Mouse (Mus musculus): Measurements from ENCODE around the gene Aff4. TPM values are rescaled to one million over a fixed set of nuclear protein-coding genes. Genes with fewer than 3 reads are reported as not detected.
A peak's percentile ranks its signal among the peaks of the same experiment; 100 is the strongest.

Gene Aff4
- total RNA-seq, 2 experiments from 2014 or later = 50.8 to 83.3 TPM

- DNase-seq = no peak
Observed at GRCm38 (mm10) chr11:53427993-53428715, 77.5 kb downstream of the Aff4 start.

DNA sequence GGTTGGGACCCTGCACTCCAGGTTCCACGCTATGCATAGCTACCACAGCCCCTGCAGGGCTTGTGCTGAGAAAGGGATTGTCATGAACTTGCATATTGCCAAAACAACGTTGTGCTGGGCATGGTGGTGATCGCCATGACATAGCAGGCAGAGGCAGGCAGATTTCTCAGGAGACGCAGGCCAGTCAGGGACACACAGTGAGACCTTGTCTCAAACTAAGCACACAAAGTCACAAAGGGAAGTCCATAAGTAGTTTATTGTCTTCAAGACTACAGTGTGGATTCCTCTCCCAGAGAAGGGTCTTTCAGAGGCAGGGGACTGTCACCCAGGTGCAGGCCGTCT, 78.1 kb downstream of the Aff4 start:
- no peak for DNase-seq

GRCm38 (mm10) chr11:53429182-53429581, 78.5 kb downstream of the Aff4 start:
- DNase-seq = no peak

- DNase-seq = no peak
Observed at GRCm38 (mm10) chr11:53430300-53430669, 79.7 kb downstream of the Aff4 start.

GRCm38 (mm10) chr11:53430670-53431346, 80.2 kb downstream of the Aff4 start, which contains the start of the genes Uqcrq and Gdf9:
Gene Uqcrq, minus strand, starts transcription at chr11:53430831.
Gene Gdf9, plus strand, starts transcription at chr11:53431023.
- peak; percentile 98 to 99 for DNase-seq

DNA sequence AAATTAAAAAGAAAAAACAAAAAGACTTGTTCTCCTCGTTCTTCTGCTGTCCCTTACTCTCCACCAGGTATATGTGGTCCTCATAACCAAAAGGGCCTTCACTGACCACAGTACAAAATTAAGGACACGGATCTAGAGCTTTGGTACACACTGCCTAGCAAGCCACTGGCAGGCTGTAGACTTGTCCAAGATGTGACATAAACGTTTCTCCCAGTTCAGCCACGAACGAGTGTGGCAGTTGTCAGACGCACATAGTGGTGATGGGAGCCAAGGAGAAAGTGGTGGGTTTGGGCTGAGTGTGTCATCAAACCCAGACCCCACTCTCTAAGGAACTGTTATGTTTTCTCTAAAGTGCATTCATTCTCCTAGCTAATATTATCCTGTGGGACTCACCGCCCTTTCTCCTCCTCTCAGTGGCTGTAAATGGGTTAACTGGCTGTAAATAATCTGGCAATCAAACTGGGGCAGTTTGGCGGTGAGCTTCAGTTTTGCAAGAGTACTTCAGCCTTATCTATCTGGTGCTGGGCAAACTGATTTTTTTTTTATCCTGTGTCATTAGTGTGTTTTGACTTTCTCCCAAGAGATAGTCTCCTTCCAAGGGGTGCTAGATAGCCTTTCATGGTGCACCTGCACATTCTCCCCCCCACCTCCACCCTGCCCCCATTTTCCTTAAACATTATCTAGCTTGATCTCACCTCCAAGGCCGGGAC, 80.9 kb downstream of the Aff4 start:
- peak in 1 of 2 experiments; percentile 36 for DNase-seq

- DNase-seq = no peak
Observed at GRCm38 (mm10) chr11:53433057-53433456, 82.4 kb downstream of the Aff4 start.

GRCm38 (mm10) chr11:53435504-53435903, 84.9 kb downstream of the Aff4 start:
- no peak for DNase-seq

DNA sequence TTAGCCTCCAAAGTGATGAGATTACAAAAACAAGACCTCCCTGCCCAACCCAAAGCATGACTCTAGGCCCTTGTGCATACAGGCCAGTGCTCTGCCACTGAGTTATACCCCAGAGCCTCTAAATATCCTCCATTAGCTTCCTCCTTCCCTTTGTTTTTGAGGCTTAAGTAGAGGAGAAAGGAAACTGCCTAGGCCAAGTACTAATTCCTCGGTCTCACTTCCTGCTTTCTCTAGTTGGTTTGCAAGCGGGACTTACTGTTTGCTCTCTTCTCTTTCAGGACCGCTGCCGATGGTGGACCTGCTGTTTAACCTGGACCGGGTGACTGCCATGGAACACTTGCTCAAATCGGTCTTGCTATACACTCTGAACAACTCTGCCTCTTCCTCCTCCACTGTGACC, 85.7 kb downstream of the Aff4 start:
- DNase-seq = no peak

DNA sequence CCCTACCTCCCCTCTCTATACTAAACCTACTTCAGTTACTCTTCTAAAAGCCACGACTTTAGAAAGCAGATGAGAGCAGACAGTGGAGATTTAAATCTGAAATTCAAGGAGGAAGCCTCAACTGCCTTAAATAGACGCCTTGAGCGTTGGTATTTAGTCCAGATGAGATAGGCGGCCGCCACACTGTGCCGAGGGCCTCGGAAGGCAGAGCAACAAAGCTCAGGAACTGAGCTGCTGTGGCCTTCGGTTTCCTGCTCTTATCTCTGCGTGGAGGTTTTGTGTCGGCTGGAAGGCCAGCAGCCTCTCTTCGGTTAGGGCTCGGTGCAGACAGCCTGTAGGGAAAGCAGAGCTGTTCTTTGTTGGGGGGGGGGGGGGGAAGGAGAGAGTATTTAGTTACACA, 91.3 kb downstream of the Aff4 start:
- no peak for DNase-seq

DNA sequence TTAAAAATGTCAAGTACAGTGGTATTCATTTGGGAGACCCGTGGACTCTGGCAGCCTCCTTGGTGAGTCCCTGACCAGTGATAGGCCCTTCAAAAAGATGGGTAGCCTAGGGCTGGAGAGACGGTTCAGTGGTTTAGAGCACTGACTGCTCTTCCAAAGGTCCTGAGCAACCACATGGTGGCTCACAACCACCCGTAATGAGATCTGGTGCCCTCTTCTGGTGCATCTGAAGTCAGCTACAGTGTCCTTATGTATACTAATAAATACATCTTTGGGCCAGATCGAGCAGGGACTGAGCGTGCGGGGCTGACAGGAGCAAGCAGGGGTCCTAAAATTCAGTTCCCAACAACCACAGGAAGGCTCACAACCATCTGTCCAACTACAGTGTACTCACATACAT, 93.2 kb downstream of the Aff4 start:
- DNase-seq = peak in 1 of 2 experiments; percentile 51

DNA sequence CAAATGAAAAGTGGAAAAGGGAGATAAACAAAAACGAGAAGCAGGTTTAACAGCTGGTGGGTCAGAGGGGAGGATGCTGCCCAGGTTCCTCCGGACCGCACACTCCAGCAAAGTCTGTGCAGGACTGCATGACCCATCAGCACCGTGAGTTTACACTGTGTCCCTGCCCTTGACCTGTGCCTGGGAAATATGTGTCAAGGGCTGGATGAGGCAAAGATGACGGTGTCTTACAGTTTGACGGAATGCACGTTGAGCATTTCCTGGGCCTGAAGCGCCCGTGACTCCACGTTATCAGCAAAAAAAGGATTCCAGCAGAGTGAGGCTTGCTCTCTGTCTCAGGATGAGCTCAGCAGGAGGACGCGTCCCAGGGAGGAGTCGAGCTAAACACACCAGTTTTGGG, 94.9 kb downstream of the Aff4 start:
- DNase-seq = no peak

DNA sequence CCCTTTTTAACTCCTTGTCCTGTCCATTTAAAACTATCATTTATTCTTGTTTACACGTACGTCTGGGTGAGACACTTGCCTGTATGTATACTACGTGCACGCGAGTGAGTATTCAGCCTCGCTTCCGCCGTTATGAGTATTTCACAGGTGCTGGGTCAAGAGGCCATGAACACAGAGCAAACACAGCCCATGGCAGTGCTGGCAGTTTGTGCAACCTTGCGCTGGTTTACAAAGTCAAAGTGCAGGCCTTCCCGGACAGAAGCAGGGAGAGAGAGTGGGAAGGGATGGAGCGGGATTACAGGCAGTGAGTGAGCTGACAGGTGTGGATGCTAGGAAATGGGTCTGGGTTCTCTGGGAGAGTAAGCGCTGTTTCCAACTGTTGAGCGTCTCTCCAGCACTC, 95.5 kb downstream of the Aff4 start:
- no peak for DNase-seq

GRCm38 (mm10) chr11:53447996-53448395, 97.4 kb downstream of the Aff4 start:
- no peak for DNase-seq

DNA sequence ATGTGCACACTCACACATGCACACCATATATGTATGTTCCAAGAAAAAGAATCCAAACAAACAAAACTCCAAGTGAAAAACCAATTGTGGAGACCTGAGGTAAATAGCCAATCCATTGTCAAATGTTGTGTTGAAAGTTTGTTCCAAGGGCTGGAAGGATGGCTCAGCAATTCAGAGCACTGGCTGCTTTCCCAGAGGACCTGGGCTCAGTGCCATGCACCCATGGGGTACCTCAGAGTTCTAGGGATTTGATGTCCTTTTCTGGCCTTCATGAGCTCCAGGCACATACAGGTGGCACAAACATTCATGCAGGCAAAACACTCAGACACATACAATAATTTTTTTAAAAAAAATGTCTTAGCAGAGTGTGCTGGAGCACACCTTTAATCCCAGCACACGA, 97.9 kb downstream of the Aff4 start:
- peak; percentile 78 to 86 for DNase-seq

DNA sequence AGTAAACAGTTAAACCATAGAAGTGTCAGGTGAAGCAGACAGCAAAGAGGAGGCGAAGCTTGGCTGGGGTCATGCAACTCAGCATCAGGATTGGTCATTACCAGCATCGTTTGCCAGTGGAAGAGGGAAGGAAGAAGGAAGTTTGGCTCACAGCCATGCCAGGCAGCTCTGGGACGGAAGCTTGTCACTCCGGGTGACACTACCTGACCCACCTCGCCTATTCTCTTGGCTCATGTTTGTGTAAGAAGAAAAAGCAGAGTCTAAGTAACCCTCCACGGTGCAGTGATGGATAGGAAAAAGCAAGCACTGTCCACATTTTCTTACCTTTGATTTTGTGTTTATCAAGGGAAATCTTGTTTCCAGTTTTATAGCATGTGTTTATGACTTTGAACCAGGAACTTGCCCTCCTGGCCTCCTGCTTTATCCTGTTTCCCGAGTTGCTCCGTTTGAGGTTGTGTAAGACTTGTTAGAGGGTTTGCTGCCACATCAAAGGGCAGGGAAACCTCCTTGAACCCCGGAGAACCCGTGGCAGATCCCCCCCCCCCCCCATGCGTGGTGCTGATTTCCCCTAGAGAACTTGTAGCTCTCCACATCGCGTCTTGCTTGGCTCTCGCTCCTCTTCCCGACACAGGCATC, 99.6 kb downstream of the Aff4 start:
- DNase-seq = no peak

- DNase-seq = no peak
Observed at GRCm38 (mm10) chr11:53451361-53451760, 100.7 kb downstream of the Aff4 start.

- DNase-seq = peak in 1 of 2 experiments; percentile 49
Observed at GRCm38 (mm10) chr11:53452396-53452795, 101.8 kb downstream of the Aff4 start.

- no peak for DNase-seq
Observed at GRCm38 (mm10) chr11:53453031-53453430, 102.4 kb downstream of the Aff4 start.

DNA sequence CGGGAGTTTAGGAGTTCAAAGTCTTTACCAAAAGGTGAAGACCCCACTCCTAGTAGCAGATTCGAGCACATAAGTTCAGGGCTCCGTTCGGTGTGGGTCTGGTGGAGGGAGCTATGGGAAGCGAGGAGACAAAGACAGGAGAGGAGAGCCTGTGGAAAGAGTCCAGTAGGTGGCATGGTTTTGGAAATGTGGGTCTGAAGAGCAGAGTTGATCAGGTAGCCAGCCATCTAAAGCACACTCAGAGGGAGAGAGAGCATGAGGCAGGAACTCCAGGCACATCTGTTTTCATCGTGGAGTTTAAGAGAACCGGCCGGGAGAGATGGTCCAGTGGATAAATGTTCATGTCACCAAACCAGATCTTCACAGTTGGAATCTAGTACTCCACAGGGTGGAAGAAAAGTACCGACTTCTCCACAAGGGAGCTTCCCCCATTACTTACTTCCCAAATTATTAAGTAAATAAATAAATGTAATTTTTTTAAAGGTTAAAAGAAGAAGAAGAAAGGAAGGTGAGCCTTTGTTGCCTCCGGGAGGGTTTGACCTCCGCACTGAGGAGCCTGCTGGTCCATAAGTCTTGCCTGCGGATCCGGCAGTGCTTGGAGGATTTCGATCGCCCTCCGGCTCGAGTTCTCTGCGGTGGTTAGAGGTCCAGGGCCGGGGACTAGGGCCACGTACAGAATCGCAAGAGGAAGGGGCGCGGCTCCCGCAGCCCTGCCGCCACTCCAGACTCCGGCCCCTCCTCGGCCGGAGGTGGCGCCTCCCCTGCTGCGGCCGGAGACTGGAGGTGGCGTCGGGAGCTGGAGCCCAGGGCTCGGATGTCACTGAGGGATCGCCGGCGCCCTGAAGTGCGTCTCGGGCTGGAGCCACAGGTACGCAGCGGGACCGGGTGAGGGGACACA, 106.1 kb downstream of the Aff4 start, which contains the start of the genes Gm10447 and Shroom1:
TSS of gene Gm10447 (minus strand) at position 637 of the 898 bp plus-strand sequence.
TSS of gene Shroom1 (plus strand) at position 732 of the 898 bp plus-strand sequence.
- DNase-seq = peak; percentile 66 to 75

GRCm38 (mm10) chr11:53457372-53457954, 106.8 kb downstream of the Aff4 start:
- DNase-seq = peak in 1 of 2 experiments; percentile 34
